Mouse (Mus musculus) midbrain, embryonic 14.5 days (tissue): ENCODE measurements around the gene Etv6. TPM values are rescaled to one million over a fixed set of nuclear protein-coding genes. Genes with fewer than 3 reads are reported as not detected.
A peak's percentile ranks its signal among the peaks of the same experiment; 100 is the strongest.

Experiments
- ATAC-seq: fragments of 200-750 bp; cut with Nextera tagmentation; 2 replicates; pipeline ENCODE4 v1.8.0; 2017; ENCODE audit warnings: moderate number of reproducible peaks, moderate library complexity; ENCODE audit not compliant: low FRiP score, low TSS enrichment
- DNase-seq: peaks from one replicate; pipeline ENCODE4 v3.0.0-alpha.2; 2015
- H3K27ac ChIP-seq: fragments of 300-500 bp; sonication (generic); replicated peaks from 2 replicates; pipeline ENCODE4 v1.5.1; 2014; ENCODE audit warnings: mild to moderate bottlenecking, low read depth, low read length, moderate library complexity
- H3K27me3 ChIP-seq: fragments of 300-500 bp; sonication (generic); 2 replicates; pipeline ENCODE4 v1.6.1; 2014; ENCODE audit warnings: low read length, control low read depth, mixed read lengths; ENCODE audit not compliant: control insufficient read depth, insufficient read depth
- H3K36me3 ChIP-seq: fragments of 300-500 bp; sonication (generic); 2 replicates; pipeline ENCODE4 v1.6.1; 2014; ENCODE audit warnings: low read length, control low read depth; ENCODE audit not compliant: control insufficient read depth, insufficient read depth
- H3K4me1 ChIP-seq: fragments of 300-500 bp; sonication (generic); 2 replicates; pipeline ENCODE4 v1.6.1; 2014; ENCODE audit warnings: mild to moderate bottlenecking, antibody characterized with exemption, low read length, control low read depth; ENCODE audit not compliant: control insufficient read depth, insufficient read depth
- H3K4me2 ChIP-seq: fragments of 300-500 bp; sonication (generic); 2 replicates; pipeline ENCODE4 v1.6.1; 2014; ENCODE audit warnings: mild to moderate bottlenecking, low read length, moderate library complexity
- H3K4me3 ChIP-seq: fragments of 300-500 bp; sonication (generic); replicated peaks from 2 replicates; pipeline ENCODE4 v1.5.1; 2014; ENCODE audit warnings: low read depth, low read length
- H3K9ac ChIP-seq: fragments of 300-500 bp; sonication (generic); replicated peaks from 2 replicates; pipeline ENCODE4 v1.6.1; 2014; ENCODE audit warnings: mild to moderate bottlenecking, low read length, moderate library complexity
- H3K9me3 ChIP-seq: fragments of 300-500 bp; sonication (generic); 2 replicates; pipeline ENCODE4 v1.6.1; 2016; ENCODE audit warnings: low read length, control low read depth, mixed read lengths; ENCODE audit not compliant: control insufficient read depth
- WGBS: fragments of 180-500 bp; shearing (Covaris S2); extraction: QIAGEN DNeasy Blood & Tissue Kit; methylation state at CpG from one replicate; pipeline ENCODE4 v1.1.7; 2014; 5-methylcytosine and 5-hydroxymethylcytosine counted together
- polyA plus RNA-seq: library from polyadenylated mRNA; unstranded; fragments of >200 nt; fragmentation: Nextera tagmentation; extraction: Ambion mirVana; gene quantifications from 2 replicates; pipeline ENCODE4 v1.2.1, GENCODE M21; 2014

Gene Etv6
- polyA plus RNA-seq, 1 experiment from 2014 or later, result 7.9 TPM

DNA sequence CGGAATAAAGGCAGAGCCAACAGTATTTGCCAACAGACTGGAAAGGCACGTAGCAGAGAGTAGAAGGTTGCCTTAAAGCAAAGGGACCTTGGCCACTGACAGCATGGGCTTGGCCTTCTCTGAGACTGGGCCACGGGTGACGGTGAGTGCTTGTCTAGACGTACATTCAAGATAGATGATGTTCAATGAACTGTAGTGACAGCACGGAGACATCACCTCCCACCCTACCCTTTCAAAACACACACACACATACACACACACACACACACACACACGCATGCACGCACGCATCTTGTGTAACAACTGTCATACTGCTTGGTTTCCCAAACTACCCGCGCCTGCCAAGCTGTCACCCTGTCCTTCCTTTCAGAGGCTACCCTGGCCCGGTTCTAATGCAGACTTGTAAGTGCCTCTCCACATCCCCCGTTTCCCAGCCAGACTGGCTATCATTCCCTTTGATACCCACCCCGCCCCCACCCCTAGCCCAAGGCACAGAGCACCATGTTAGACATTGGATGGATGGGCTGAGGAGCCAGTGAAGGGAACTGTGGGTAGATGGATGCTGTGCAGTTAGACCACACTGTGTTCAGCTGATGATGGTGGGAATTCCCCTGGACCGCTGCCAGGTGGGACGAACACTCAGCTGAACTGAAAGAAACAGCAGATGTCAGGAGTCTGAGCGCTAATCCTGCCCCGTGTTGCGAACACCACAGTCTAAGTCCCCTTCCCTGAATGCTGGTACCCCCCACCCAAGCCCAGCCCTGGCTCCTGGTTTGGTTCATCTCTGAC, 172.1 kb downstream of the Etv6 start:
- Histone ChIP-seq H3K27ac (peak overlapping the region; percentile 62), H3K4me3 (no peak overlapping the region), H3K9ac (no peak overlapping the region; the same call in 1 of the 2 replicates), H3K4me2 (no peak overlapping the region), H3K9me3 (no peaks in the 10 kb centered on the region), H3K27me3 (no peaks in the 10 kb centered on the region), H3K4me1 (peaks cover 22% of the 10 kb centered on the region), H3K36me3 (no peaks in the 10 kb centered on the region)
- ATAC-seq (peak; percentile 79), DNase-seq (peak; percentile 86)
- WGBS, result 67% methylated on average over 19 of the region's 19 CpGs

DNA sequence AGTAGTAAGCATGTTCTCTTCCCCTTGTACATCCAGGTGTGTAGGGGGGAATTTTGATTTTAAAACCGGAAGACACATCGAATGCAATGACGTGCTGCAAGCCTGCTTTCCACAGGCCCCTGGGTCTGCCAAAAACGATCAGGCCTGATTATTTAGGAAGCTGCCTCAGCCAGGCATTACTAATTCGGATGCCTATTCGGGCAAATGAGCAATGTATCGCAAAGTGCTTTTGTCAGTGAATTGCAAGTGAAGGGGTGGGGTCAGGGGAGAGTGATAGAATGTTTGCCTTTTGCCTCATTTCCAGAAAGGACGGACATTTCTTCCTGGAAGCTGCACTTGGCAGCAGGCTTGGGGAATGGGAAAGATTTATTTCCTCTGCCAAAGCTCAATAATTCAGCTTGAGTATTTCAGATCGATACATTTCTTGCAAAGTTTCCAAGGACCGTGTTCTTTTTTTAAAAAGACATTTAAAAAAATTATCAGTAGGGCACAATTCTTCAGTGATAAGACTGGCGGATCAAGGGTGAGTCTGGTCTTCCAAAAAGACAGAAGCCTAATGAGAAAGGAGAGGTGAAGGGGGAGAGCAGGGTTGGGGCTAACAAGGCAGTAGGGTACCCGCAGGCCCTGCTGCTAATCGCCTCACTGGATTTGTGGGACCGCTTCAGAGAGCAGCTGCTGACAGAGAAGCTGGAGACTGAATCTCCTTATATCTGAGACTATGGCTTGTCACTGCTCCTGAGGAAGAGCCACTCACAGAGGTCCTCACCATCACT, 172.9 kb downstream of the Etv6 start:
- ATAC-seq (peak; percentile 39), DNase-seq (peak; percentile 60)
- WGBS, result 57% methylated on average over 14 of the region's 14 CpGs
- Histone ChIP-seq H3K27me3 (no peaks in the 10 kb centered on the region), H3K9ac (no peak overlapping the region; the same call in 1 of the 2 replicates), H3K36me3 (no peaks in the 10 kb centered on the region), H3K4me1 (peaks cover 22% of the 10 kb centered on the region), H3K4me2 (no peak overlapping the region), H3K27ac (peak overlapping the region; percentile 62), H3K4me3 (no peak overlapping the region), H3K9me3 (no peaks in the 10 kb centered on the region)

DNA sequence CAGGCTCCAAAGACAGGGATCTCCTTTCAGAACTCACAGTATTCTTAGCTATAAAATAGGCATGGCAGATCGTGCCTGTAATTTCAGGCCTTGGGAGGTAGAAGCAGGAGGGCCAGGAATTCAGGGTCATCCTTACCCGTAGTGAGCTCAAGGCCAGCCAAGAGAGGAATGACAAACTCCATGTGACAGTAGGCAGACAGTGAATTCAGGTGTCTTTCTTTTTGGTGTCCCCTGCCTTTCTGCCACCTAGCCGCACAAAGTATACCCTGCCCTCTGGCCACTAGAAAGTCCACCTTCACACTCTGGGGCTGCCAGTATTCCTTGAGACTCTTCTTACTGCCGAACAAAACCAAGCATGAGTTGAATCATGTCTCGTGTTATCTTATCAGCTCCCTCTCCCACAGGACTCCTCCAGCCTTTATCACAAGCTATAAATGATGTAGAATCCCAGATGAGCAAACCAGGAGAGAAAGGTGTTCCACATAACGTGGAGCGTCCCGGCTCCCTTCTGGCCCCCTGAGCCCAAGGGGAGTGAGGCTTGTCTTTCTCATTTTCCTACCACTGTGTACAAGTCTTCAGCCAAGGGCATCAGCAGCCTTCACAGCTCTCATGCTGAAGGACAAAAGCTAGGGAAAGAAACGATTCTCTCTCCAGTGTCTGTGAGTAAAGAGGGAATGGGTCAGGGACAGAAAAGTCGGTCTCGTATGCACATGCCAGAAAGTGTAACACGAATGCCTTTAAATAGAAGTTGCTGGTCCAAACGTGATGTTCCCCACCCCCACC, 175.4 kb downstream of the Etv6 start:
- Histone ChIP-seq H3K4me3 (no peak overlapping the region), H3K4me1 (peaks cover 22% of the 10 kb centered on the region), H3K27me3 (no peaks in the 10 kb centered on the region), H3K9ac (no peak overlapping the region), H3K27ac (no peak overlapping the region), H3K36me3 (no peaks in the 10 kb centered on the region), H3K4me2 (no peak overlapping the region), H3K9me3 (no peaks in the 10 kb centered on the region)
- DNase-seq, result no peak
- 84% methylated on average over 13 of the region's 13 CpGs for WGBS
- ATAC-seq, result no peak

GRCm38 (mm10) chr6:134211458-134211776, 175.9 kb downstream of the Etv6 start:
- Histone ChIP-seq H3K4me2 (no peak overlapping the region), H3K4me3 (no peak overlapping the region), H3K27me3 (no peaks in the 10 kb centered on the region), H3K9me3 (no peaks in the 10 kb centered on the region), H3K9ac (no peak overlapping the region), H3K4me1 (peaks cover 22% of the 10 kb centered on the region), H3K36me3 (no peaks in the 10 kb centered on the region), H3K27ac (no peak overlapping the region)
- WGBS, result 84% methylated on average over 9 of the region's 9 CpGs
- DNase-seq (no peak), ATAC-seq (no peak)

DNA sequence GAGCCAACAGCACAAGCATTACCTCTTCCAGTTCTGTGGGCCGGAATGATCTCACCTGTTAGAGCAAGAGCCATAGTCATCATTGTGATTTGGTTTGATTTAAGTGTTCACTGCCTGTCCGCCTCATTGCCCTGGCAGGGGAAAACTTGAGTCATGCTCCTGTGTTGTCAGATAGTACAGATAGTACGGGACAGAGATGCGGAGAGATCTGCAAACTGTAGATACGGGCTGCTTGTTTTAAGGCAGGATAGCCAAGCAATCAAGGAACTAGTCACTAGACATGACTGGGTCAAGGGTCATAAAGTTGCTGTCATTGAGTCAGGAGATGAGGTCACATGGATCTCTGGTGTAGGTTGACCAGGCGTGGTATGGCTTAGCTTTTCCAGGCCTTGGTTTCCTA, 182.2 kb downstream of the Etv6 start:
- H3K9ac ChIP-seq, result no peak overlapping the region
- no peaks in the 10 kb centered on the region for H3K36me3 ChIP-seq
- no peaks in the 10 kb centered on the region for H3K9me3 ChIP-seq
- no peak overlapping the region for H3K4me3 ChIP-seq
- H3K27ac ChIP-seq, result no peak overlapping the region
- no peaks in the 10 kb centered on the region for H3K27me3 ChIP-seq
- WGBS, result 97% methylated on average over 6 of the region's 6 CpGs
- DNase-seq (no peak), ATAC-seq (no peak)
- H3K4me1 ChIP-seq, result no peaks in the 10 kb centered on the region
- no peak overlapping the region for H3K4me2 ChIP-seq

DNA sequence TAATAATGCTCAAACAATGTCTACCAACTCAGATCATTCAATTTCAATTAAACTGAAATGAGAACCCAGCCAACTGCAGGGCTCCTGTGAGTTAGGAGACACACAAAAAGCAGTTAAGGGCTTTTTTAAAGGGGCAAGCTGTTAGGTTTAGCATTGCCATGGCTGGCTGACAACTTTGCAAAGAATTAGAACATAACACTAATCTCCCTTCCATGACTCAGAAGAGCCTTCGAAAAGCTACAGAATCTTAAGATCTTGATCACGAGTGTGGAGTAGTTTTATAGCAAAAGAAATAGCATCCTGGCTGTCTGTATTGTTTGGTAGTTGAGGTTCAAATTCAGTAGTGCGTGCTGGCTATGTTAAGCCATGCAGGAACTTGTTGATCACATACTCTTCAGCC, 182.9 kb downstream of the Etv6 start:
- 80% methylated on average over 3 of the region's 3 CpGs for WGBS
- no peak overlapping the region for H3K4me3 ChIP-seq
- no peak for ATAC-seq
- DNase-seq, result no peak
- no peak overlapping the region for H3K27ac ChIP-seq
- H3K9ac ChIP-seq, result no peak overlapping the region
- no peaks in the 10 kb centered on the region for H3K9me3 ChIP-seq
- no peak overlapping the region for H3K4me2 ChIP-seq
- no peaks in the 10 kb centered on the region for H3K27me3 ChIP-seq
- no peaks in the 10 kb centered on the region for H3K4me1 ChIP-seq
- H3K36me3 ChIP-seq, result no peaks in the 10 kb centered on the region

- 58% methylated on average over 6 of the region's 6 CpGs for WGBS
- Histone ChIP-seq H3K4me2 (no peak overlapping the region), H3K27ac (no peak overlapping the region), H3K9me3 (no peaks in the 10 kb centered on the region), H3K36me3 (no peaks in the 10 kb centered on the region), H3K27me3 (no peaks in the 10 kb centered on the region), H3K4me1 (no peaks in the 10 kb centered on the region), H3K9ac (no peak overlapping the region), H3K4me3 (no peak overlapping the region)
- ATAC-seq (peak; percentile 60; the same call in 1 of the 2 replicates), DNase-seq (peak; percentile 42)
Measured at GRCm38 (mm10) chr6:134219358-134219757, 183.9 kb downstream of the Etv6 start.

DNA sequence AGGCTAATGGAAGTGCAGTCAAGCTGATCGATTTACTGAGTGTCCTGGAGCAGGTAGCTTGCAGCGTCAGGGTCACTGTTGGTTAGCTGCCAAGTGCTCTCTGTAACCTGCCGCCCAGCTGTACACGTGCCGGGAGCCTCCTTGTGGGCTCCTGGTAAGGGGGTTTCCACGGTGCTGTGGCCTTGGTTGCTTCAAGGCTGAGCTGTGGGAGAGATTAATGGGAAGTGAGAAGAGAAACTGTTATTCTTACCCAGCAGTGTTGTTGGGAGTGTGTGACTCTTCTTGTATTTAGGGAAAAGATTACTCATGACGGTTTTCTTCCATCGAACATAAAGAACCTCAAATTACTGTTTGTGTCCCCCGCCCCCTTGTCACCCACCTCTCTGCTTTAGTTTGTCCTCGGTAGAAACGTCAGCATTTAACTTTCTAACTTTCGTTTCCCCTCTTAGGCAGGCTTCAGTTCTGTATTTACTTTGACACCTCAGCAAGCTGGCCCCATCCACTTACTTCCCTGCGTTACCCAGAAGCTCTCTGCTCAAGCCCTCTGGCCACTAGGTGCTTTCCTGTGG, 184.8 kb downstream of the Etv6 start:
- H3K9me3 ChIP-seq, result no peaks in the 10 kb centered on the region
- no peak overlapping the region for H3K27ac ChIP-seq
- H3K4me1 ChIP-seq, result no peaks in the 10 kb centered on the region
- H3K4me3 ChIP-seq, result no peak overlapping the region
- no peaks in the 10 kb centered on the region for H3K27me3 ChIP-seq
- H3K36me3 ChIP-seq, result 0 out of 2 replicates have a peak, but pooled peaks cover 3% of the 10 kb centered on the region
- H3K9ac ChIP-seq, result no peak overlapping the region
- 82% methylated on average over 13 of the region's 13 CpGs for WGBS
- ATAC-seq, result no peak
- no peak for DNase-seq
- no peak overlapping the region for H3K4me2 ChIP-seq
